Mouse (Mus musculus): Measurements from ENCODE around the gene Smarcal1.

Gene Smarcal1

DNA sequence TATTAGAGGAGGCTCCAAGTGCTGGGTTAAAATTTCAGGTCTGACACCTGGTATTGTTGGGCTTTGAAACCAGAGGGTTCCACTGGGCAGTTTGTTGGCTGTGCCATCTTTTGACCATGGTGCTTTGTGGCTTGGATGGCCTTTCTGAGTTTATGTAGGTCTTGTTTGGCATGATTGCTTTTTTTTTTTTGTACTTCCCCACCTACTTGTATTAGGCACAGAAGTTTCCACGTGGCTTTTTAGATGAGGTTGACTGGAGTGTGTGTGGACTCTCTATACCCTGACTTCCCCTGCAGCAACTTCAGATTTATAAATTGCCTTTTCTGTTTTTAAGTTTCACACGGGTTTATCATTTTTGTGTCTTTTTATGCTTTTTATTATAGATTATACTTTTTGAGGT lies 5.7 kb downstream of the Smarcal1 start:
- in situ Hi-C loops (cut with MboI; ENCODE audit: low sequenced_read_pairs): no loop called here

DNA sequence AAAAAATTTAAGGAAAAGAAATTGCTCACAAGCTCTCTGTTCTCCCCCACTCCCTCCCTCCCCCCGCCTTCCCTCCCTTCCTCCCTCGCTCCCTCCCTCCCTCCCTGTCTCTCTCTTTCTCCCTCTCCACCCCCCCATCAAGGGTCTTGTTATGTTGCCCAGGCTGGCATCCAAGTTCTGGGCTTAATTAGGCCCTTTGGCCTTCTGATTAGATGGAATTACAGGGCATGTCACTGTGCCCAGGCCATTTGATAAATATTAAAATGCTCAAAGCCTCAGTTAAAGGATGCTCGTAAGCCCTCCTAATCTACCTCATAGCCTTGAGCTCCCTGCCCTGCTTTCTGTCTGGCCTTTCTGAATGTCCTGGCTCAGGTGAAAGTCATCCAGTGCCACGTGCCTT lies 7.6 kb downstream of the Smarcal1 start:
- in situ Hi-C loops (cut with MboI; ENCODE audit: low sequenced_read_pairs): no loop called here

DNA sequence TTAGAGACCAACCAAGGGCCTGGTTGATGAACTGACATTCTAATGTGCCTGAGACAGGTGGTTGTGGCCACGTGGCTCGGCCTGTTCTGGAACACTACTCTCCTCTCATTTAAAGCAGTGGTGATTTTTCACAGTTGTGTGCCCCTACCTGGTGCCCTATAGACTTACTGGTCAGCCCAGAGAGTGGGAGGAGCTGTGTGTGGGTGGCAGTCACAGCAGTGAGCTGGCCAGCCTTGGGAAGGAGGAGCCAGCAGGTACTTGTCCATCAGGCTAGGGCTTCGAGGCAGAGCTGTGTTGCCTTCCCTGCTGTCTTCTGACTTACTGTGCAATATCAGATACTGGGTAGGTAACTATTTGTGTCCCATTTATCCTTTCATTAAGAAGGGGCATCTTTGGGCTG lies 9.3 kb downstream of the Smarcal1 start:
- in situ Hi-C loops (cut with MboI; ENCODE audit: low sequenced_read_pairs): no loop called here

DNA sequence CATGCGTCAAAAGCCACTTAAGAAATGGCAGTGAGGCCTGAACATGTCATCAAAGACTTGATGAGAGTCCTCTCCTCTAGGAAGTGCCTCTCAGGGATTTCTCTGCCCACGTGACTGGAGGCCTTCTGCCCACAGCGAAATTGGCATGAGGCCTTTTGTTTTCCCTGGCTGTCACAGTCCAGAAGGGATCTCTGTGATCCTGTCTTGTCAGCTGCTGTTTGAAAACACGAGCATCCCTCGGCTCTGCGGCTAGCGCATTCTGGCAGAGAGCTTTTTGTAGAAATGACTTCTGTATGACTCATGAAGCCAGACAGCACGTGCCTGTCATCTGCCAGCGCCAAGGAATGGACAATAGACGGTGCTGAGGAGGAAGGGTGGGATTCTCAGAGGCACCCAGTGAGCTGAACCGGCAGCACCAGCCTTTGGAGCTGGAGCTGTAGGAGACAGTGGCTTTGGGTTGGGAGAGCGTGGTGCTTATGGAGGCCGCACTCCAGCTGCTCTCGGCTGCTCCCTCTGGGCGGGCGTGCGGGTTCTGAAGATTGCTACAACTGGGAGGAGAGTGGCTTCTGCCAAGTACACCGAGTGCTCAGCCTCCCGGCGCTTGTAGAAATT lies 10.4 kb downstream of the Smarcal1 start:
- in situ Hi-C loops (cut with MboI; ENCODE audit: low sequenced_read_pairs): no loop called here

DNA sequence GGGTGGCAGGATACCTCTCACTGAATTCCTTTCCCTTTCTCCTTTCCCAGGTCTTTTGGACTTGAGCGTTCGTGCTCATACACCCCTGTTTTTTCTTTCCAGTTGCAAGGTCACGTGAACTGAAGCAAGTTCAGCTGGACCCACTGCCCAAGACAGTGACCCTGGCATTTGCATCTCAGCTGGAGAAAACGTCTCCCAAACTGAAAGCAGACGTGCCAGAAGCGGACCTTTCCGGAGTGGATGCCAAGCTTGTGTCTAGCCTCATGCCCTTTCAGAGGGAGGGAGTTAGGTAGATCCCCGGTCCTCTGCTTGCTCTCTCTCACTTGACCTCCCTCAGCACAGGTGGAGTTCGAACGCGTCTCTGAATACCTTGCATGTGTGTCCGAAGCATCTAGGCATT lies 12.6 kb downstream of the Smarcal1 start:
- in situ Hi-C loops (cut with MboI; ENCODE audit: low sequenced_read_pairs): no loop called here

DNA sequence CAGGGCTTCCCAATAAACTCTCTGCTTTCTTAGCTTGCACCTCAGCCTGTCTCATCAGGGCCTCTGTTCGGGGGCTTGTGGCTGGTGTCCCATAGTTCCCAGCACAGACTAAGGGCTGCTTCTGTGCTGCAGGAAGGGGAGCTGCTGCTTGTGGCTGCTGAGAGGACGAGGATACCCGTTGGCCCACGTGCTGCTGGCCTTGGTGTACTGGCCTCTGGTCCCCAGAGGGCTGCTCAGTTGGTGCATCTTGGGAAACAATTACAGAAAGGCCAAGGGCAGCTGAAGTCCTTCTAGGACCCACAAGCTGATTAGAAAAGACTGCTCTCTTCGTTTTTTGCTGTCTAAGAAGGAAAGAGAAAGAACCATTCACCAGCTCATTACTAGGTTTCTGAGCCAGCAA lies 13.2 kb downstream of the Smarcal1 start:
- in situ Hi-C loops (cut with MboI; ENCODE audit: low sequenced_read_pairs): no loop called here

DNA sequence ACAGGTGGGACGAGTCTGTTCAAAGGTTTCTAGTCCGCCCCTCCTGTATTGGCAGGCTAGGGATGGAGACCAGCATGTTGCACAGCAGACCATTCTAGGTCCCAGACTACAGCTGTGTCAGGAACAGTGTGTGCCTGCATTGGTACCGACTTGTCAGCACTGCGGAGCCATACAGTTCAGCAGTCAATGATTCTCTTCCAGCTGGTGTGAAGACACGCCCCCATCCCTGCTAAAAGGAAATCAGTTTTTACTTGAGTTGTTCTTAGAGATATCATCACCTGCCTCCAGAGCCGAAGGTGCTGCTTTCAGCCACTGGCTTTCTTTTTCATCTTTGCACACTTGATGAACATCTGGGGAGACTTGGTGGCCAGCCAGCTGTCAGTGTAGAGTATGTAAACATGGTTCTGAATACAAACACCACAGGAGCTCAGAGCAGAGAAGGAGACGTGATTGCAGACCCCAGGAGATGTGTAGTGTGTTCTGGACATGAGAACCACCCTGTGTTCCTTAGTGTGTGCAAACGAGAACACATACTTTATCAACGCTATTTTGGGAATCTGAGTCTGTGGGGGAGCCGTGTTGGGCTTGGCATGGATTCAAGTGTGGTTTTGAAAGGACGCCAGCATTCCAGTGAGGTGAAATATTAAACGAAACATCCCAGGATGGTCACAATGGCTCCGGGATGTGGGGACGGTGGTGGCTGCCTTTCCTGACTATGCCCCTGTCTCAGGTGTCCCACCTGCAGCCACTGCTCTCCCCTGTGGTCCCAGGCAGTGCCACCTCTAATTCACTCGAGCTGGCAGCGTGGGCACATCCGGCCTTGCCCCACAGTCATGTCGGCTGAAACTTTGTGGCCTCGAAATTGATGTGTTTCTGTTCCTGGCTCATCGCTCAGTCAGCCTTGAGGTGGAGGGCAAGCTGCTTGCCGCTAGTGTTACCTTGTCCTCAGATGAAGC lies 16.4 kb downstream of the Smarcal1 start:
- in situ Hi-C loops (cut with MboI; ENCODE audit: low sequenced_read_pairs): no loop called here

DNA sequence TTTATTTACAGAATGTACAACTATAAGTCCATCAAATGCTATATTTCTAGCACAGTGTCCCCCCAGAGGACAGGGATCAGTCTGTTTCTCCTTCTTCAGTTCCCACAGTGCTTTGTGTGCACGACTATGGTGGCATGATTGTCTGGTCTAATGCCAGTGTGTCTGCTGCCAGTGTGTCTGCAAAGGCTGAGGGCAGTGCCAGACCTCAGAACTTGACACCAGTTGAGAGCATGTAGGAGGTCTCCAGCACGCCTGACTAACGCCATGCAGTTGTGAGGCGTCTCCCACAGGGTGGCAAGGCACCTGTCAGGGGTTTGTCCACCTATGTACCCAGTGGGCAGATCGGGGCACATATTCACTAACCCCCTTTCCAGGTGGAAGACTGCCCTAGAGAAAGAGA lies 17.7 kb downstream of the Smarcal1 start:
- in situ Hi-C loops (cut with MboI; ENCODE audit: low sequenced_read_pairs): no loop called here

DNA sequence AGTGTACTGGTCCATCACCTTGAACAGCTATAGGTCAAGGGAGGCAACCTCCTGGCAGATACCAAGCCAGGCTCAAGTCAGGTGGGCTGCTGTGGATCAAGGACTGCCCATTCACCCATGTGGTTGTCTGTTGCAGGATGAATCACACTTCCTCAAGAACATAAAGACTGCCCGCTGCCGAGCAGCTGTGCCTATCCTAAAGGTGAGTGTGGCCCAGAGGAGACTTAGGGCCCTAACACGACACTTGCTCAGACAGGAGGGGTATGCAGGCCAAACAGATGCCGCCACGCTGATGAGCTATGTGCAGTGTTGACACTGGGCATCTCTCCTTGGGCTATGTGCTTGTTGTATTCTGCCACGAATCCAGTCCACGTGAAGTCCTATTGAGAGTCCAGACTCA lies 18.2 kb downstream of the Smarcal1 start:
- in situ Hi-C loops (cut with MboI; ENCODE audit: low sequenced_read_pairs): no loop called here

DNA sequence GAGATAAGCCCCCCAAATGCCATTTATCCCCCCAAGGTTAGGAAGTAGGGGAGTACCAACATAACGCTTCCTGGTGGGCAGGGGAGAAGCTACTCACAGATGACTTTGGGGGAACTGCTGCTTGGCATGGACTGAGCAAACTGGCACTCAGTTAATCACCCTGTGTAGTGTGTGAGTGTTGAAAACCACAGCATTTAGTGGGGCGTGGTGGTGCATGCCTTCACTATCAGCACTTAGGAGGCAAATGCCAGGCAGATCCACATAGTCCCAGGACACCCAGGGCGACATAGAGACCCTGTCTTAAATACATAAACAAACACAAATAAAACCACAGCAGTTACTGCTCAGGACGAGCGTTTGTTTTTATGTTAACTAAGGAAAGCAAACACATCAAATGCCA lies 19.1 kb downstream of the Smarcal1 start:
- in situ Hi-C loops (cut with MboI; ENCODE audit: low sequenced_read_pairs): no loop called here

DNA sequence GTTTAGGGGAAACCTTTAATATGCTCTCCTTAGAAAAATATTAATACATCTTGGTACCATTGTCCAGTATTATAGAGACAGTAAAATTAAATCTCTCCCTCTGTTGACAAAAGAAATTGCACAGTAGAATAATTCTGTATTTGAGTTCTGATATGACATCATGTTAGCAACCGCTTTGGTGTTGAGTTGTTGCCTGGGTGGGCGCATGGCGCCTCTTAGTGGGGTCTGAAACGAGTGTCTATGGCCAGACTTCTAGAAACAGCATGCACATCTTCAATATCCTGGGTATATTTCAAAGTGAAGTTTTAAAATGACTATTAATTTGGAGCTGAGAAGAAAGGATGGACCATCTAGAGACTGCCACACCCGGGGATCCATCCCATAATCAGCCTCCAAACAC lies 19.8 kb downstream of the Smarcal1 start:
- in situ Hi-C loops (cut with MboI; ENCODE audit: low sequenced_read_pairs): no loop called here

DNA sequence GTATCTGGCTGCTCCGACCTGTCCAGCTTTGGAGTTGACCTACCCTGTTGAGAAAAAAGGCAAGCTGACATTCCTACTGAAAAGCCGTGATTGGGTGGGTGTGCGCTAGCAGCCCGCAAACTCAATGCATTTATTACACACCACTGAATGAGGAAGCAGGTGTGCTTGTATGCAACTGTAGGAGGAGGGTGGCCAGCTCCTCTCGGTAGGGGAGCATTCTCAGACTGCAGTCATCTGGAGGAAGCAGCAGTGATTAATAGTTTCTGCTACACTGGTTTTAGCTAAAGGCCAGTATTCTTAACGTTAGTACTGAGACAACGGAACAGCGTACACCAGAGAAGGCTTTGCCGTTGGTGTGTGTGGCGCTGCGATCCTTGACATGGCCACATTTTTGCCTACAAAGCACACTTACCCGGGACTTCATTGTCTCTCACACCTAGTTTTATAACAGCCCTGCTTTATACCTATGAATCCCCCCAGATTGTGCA lies 23.2 kb downstream of the Smarcal1 start:
- in situ Hi-C loops (cut with MboI; ENCODE audit: low sequenced_read_pairs): no loop called here

DNA sequence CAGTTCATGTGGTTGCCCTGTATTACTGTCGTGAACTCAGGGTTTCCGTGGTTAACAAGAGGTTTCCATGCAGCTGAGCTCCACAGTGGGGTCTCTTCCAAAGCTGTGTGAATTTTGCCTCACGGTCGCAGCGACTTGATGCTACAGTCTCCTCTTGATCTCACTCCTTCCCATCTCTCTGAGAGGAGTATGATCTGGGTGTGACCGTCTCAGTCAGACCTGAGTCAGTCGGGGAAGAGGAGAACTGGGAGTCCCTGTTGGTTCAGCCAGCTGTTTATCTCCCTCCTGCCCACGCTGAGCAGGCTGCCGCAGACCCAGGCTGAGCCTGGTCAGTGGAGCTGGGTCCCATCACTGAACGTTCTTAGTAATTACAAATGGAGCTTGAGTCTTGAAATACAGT lies 26.1 kb downstream of the Smarcal1 start:
- in situ Hi-C loops (cut with MboI; ENCODE audit: low sequenced_read_pairs): no loop called here

DNA sequence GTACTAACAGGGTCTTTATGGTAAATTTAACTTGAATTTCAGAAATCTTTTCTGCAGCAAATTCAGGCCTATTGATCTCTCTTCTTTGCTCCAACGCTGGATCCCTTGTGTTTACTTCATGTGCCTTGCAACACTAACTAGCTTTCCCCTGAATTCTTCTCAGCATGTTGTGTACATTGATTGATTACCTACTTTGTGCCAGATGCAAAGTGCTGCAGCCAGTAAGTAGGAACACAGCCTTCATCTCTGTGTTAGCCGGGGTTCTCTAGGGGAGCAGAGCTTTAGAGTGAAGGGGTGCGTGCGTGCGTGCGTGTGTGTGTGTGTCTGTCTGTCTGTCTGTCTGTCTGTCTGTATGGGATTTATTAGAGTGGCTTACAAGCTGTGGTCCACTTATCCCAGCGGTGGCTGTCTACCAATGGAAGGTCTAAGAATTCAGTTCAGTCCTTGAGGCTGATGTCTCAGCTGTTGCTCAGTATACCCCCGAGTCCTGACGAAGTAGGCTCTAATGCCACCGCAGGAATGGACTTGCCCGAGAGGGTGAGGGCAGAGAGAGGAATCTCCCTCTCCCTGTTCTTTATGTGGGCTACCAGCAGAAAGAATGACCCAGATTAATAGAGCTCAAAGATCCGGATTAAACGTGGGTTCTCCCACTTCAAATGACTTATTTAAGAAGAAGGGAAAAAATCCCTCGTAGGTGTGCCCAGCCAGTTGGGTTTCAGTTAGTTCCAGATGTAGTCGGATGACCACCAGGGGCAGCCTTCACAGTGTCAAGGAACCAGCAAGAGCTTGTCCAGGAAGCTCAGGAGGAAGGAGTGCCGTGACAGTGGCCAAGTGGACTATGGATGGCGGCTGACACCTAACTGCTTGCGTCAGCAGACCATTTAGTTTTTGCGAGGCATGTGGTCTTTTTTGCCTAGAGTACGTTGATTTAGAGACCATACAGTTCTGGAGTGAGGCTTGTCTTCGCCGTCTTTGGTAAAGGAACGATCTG lies 27.1 kb downstream of the Smarcal1 start:
- in situ Hi-C loops (cut with MboI; ENCODE audit: low sequenced_read_pairs): no loop called here

DNA sequence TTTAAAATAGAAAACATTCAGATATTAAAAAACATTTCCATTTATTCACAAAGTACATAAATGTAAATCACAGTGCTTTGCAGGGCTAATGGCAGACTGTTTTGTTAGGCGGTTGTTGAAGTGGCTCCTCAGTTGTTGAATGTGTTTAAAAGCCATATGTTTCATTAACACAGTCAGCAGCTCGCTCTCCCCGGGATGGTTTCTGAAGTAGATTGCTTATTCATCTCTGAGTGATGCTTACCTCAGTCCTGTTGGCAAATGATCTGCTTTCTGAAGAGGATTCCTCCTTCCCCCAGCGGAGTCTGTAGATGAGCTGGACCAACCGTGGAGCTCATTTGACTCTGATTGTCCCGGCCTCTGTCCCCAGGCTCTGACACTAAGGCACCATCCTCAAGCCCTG lies 29.1 kb downstream of the Smarcal1 start:
- in situ Hi-C loops (cut with MboI; ENCODE audit: low sequenced_read_pairs): no loop called here

DNA sequence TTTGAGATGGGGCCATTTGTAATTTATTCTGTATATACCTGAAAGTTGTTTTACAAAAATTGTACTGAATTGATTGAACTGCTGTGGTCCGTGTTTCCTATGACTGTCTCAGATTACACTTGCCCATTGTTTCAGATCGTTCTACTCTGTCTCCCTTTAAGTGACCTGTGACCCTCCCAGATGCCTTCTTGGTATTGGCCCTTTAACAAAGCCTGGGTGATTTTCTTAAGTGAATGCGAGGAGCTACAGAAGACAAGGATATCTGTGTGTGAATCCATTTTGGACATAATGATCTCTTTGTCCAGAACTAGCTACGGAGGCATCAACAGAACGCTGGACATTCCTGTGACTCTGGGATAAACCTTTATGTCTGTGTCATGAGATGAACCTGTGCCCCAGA lies 52.2 kb downstream of the Smarcal1 start:
- in situ Hi-C loops (cut with MboI; ENCODE audit: low sequenced_read_pairs): no loop called here

DNA sequence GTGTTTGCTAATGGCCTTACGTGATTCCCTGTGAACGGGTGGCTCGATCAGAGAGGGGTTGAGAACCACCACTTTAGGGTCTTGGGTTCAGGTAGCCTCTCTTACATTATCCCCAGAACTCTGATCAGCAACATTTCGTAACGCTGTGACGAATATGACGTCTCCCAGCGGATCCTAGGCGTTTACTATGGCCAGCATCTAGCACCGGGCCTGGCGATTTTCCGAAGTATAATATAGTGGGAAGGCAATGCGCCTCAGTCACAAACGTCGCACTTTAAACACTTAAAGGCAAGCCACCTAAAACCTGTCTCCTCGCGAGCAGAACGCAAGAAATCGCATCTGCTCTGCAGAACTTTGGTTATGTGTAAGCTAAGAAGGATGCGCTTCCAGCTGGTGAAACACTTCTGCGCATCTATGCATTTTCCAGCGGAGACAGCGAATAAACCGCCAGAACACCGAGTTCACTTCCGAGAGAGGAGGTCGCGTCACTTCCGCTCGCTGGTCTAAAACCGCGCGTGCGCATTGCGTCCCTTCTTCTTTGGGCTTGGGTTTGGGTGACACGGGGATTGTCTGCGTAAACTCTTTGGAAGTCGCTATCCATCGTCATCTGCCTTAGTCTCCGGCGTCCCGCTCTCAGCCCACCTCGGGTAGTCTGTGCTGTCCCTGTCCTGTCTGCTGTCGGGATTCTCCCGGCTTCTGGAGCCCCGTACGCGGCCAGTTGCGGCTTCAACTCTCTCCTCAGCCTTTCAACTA lies 57.8 kb downstream of the Smarcal1 start:
- in situ Hi-C loops (cut with MboI; ENCODE audit: low sequenced_read_pairs): no loop called here

DNA sequence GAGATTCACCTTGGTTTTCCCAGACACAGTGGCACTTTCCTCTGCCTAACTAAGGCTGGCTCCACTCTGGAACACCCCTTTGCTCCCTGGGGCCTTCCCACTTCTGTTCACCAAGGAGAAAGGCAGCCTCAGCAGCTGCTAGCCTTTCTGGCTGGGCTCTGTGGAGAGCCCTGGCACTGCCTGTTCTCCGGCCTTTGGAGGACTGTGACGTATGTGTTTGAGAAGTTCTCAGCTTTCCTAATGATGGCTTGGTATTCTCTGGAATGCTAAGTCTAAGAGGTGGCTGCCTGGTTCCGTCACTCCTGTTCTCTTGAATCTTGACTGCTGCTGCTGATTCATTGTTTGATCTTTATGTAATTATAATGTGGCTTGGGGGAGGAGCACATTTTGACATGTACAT lies 90.0 kb downstream of the Smarcal1 start:
- in situ Hi-C loops (cut with MboI; ENCODE audit: low sequenced_read_pairs): no loop called here
